Mouse (Mus musculus) ES-E14 (cell line): Measurements from ENCODE around the gene Ngfr. TPM values are rescaled to one million over a fixed set of nuclear protein-coding genes. Genes with fewer than 3 reads are reported as not detected.
A peak's percentile ranks its signal among the peaks of the same experiment; 100 is the strongest.

Experiments used
- DNase-seq: peaks from one replicate; pipeline ENCODE4 v3.0.0-alpha.2; 2013; ENCODE audit warnings: low read depth, low spot score
- H3K27ac ChIP-seq: 2 replicates; pipeline ENCODE4 v1.5.1; 2012; ENCODE audit warnings: low read depth, mild to moderate bottlenecking, low read length, moderate library complexity, mixed read lengths; ENCODE audit not compliant: poor library complexity, insufficient read depth, severe bottlenecking
- H3K36me3 ChIP-seq: 2 replicates; pipeline ENCODE4 v1.6.1; 2012; ENCODE audit warnings: mild to moderate bottlenecking, low read length, moderate library complexity, mixed read lengths; ENCODE audit not compliant: control insufficient read depth, poor library complexity, insufficient read depth, severe bottlenecking
- H3K4me1 ChIP-seq, 2 experiments: fragments of 150-350 bp in 1 of 2; sonication (generic) in 1 of 2; 2 replicates each; pipeline ENCODE4 v1.6.1; 2012; ENCODE audit warnings: low read length in 2 of 2, mild to moderate bottlenecking in 1 of 2, mixed read lengths in 1 of 2; ENCODE audit not compliant: control insufficient read depth in 2 of 2, insufficient read depth in 2 of 2, poor library complexity in 1 of 2
- H3K4me3 ChIP-seq, 2 experiments: fragments of 150-350 bp in 1 of 2; sonication (generic) in 1 of 2; 2 replicates each; pipeline ENCODE4 v1.5.1; 2012; ENCODE audit warnings: low read length in 2 of 2, low read depth in 1 of 2, mild to moderate bottlenecking in 1 of 2, mixed read lengths in 1 of 2; ENCODE audit not compliant: insufficient read depth in 1 of 2, poor library complexity in 1 of 2, severe bottlenecking in 1 of 2
- H3K9ac ChIP-seq: 2 replicates; pipeline ENCODE4 v1.6.1; 2012; ENCODE audit warnings: low read depth, mild to moderate bottlenecking, low read length, mixed read lengths; ENCODE audit not compliant: poor library complexity, insufficient read depth, severe bottlenecking
- H3K9me3 ChIP-seq: fragments of 150-350 bp; sonication (generic); 2 replicates; pipeline ENCODE4 v1.6.1; 2012; ENCODE audit warnings: low read depth, mild to moderate bottlenecking, low read length; ENCODE audit not compliant: control insufficient read depth, insufficient read depth
- CHD2 ChIP-seq: IDR thresholded peaks from 2 replicates; pipeline ENCODE4 v1.6.1; 2014; ENCODE audit warnings: mild to moderate bottlenecking, low read depth, low read length, inconsistent platforms
- HCFC1 ChIP-seq: IDR thresholded peaks from 2 replicates; pipeline ENCODE4 v1.6.1; 2012; ENCODE audit warnings: low read length, inconsistent platforms, borderline replicate concordance; ENCODE audit not compliant: insufficient read depth
- MAFK ChIP-seq: IDR thresholded peaks from 2 replicates; pipeline ENCODE4 v1.6.1; 2014; ENCODE audit warnings: mild to moderate bottlenecking, low read depth, low read length, inconsistent platforms; ENCODE audit not compliant: insufficient read depth
- ZC3H11A ChIP-seq: IDR thresholded peaks from 2 replicates; pipeline ENCODE4 v1.6.1; 2012; ENCODE audit warnings: low read depth, mild to moderate bottlenecking, inconsistent platforms, low read length, borderline replicate concordance
- ZNF384 ChIP-seq: IDR thresholded peaks from 2 replicates; pipeline ENCODE4 v1.6.1; 2012; ENCODE audit warnings: low read depth, low read length, inconsistent platforms
- in situ Hi-C, 2 experiments: fragments of 600-800 bp; cut with MboI; formaldehyde crosslinking; loops; one replicate each; pipeline ENCODE4 v1.15.1; 2025; ENCODE audit warnings: low sequenced_read_pairs in 2 of 2, inconsistent platforms in 1 of 2; ENCODE audit not compliant: unreplicated experiment in 2 of 2
- total RNA-seq: library from RNA; depleted of rRNA; stranded (reverse); fragments of 300-350 nt; gene quantifications from 2 replicates; pipeline ENCODE4 v1.2.3, GENCODE M21; 2012; rRNA removed

The Ngfr gene
- total RNA-seq, 1 experiment: 19.9 TPM

- no peak for TF ChIP-seq MAFK
- no peak for TF ChIP-seq CHD2
- no peak for TF ChIP-seq HCFC1
- no peak for TF ChIP-seq ZC3H11A
- no peak for TF ChIP-seq ZNF384
- Histone ChIP-seq H3K36me3 (no peaks in the 10 kb centered on the region), H3K4me1 (peaks cover 3 to 39% of the 10 kb centered on the region in 2 experiments), H3K27ac (no peak overlapping the region), H3K9me3 (no peaks in the 10 kb centered on the region), H3K9ac (no peak overlapping the region), H3K4me3 (no peak overlapping the region)
- in situ Hi-C loops: loop anchor here (5.0 to 25.0 kb wide), 5 partner anchors 125 to 408 kb away; partner anchors contain the start of gene Dlx3 (in 1 of the 2)
- DNase-seq: no peak
Measured at GRCm38 (mm10) chr11:95519996-95520395, 67.5 kb downstream of the Ngfr start.

GRCm38 (mm10) chr11:95519299-95519698 is 68.2 kb downstream of the Ngfr start:
- Histone ChIP-seq H3K27ac (no peak overlapping the region), H3K9me3 (no peaks in the 10 kb centered on the region), H3K36me3 (no peaks in the 10 kb centered on the region), H3K4me1 (peaks cover 3 to 36% of the 10 kb centered on the region in 2 experiments), H3K9ac (peak overlapping the region; percentile 12; the same call in 1 of the 2 replicates), H3K4me3 (no peak overlapping the region)
- no peak for TF ChIP-seq MAFK
- no peak for TF ChIP-seq CHD2
- no peak for TF ChIP-seq ZC3H11A
- no peak for TF ChIP-seq ZNF384
- TF ChIP-seq HCFC1: no peak
- no peak for DNase-seq
- in situ Hi-C loops: loop anchor here in 1 of 2 experiments (25.0 kb wide), 1 partner anchor 407 kb away; the partner anchor contains the start of gene Dlx3

Other genes starting within 250 kb of the Ngfr start
- gene Slc35b1, start 203.0 kb downstream of the Ngfr start, total RNA-seq: 145 and 156 TPM in 2 replicates
- 21.5 and 30.8 TPM in 2 replicates for gene Spop, start 173.7 kb downstream of the Ngfr start, total RNA-seq
- 2.4 and 5.5 TPM in 2 replicates for gene Nxph3, start 73.2 kb downstream of the Ngfr start, total RNA-seq
- gene Phb, start 79.2 kb upstream of the Ngfr start, total RNA-seq: 693 and 831 TPM in 2 replicates
- gene Zfp652, start 124.9 kb upstream of the Ngfr start, total RNA-seq: 26.9 and 47.0 TPM in 2 replicates
- 1.5 and 3.0 TPM in 2 replicates for gene B130006D01Rik, start 135.9 kb upstream of the Ngfr start, total RNA-seq
- gene Phospho1, start 236.8 kb upstream of the Ngfr start, total RNA-seq: 1.8 and 2.6 TPM in 2 replicates
- 9.0 and 9.2 TPM in 2 replicates for gene Gngt2, start 249.5 kb upstream of the Ngfr start, total RNA-seq